Mouse (Mus musculus) heart, postnatal 0 days (tissue): ENCODE measurements around the gene Rdh16f2. TPM values are rescaled to one million over a fixed set of nuclear protein-coding genes. Genes with fewer than 3 reads are reported as not detected.
A peak's percentile ranks its signal among the peaks of the same experiment; 100 is the strongest.
"Not testable (repeated sequence)": the region's sequence is repeated elsewhere in the genome, so short reads cannot be mapped to it uniquely, and the experiment has no call there.

Source experiments
- ATAC-seq: fragments of 200-750 bp; cut with Nextera tagmentation; 2 replicates; pipeline ENCODE4 v1.8.0; 2017; ENCODE audit warnings: low read depth, moderate number of reproducible peaks, moderate library complexity; ENCODE audit not compliant: insufficient read depth
- DNase-seq: peaks from one replicate; pipeline ENCODE4 v3.0.0-alpha.2; 2016; ENCODE audit warnings: low spot score
- H3K27ac ChIP-seq: fragments of 300-500 bp; sonication (generic); 2 replicates; pipeline ENCODE4 v1.5.1; 2014; ENCODE audit warnings: low read depth, mild to moderate bottlenecking
- H3K27me3 ChIP-seq: fragments of 300-500 bp; sonication (generic); 2 replicates; pipeline ENCODE4 v1.6.1; 2014; ENCODE audit warnings: low read length, mixed read lengths; ENCODE audit not compliant: control insufficient read depth, insufficient read depth
- H3K36me3 ChIP-seq: fragments of 300-500 bp; sonication (generic); replicated peaks from 2 replicates; pipeline ENCODE4 v1.6.1; 2014; ENCODE audit warnings: low read length, mixed read lengths; ENCODE audit not compliant: control insufficient read depth, insufficient read depth
- H3K4me1 ChIP-seq: fragments of 300-500 bp; sonication (generic); 2 replicates; pipeline ENCODE4 v1.6.1; 2014; ENCODE audit warnings: antibody characterized with exemption; ENCODE audit not compliant: control insufficient read depth, insufficient read depth
- H3K4me2 ChIP-seq: fragments of 300-500 bp; sonication (generic); 2 replicates; pipeline ENCODE4 v1.6.1; 2014; ENCODE audit warnings: low read depth, mild to moderate bottlenecking, low read length, moderate library complexity
- H3K4me3 ChIP-seq: fragments of 300-500 bp; sonication (generic); 2 replicates; pipeline ENCODE4 v1.5.1; 2014; ENCODE audit warnings: low read depth, low read length
- H3K9ac ChIP-seq: fragments of 300-500 bp; sonication (generic); replicated peaks from 2 replicates; pipeline ENCODE4 v1.6.1; 2014; ENCODE audit warnings: low read depth, low read length, mixed read lengths
- H3K9me3 ChIP-seq: fragments of 300-500 bp; sonication (generic); replicated peaks from 2 replicates; pipeline ENCODE4 v1.6.1; 2016; ENCODE audit warnings: low read length; ENCODE audit not compliant: control insufficient read depth
- CTCF ChIP-seq: IDR thresholded peaks from 2 replicates; pipeline ENCODE4 v1.5.1; 2016; ENCODE audit warnings: antibody characterized with exemption, control low read depth, low read depth
- EP300 ChIP-seq: IDR thresholded peaks from 2 replicates; pipeline ENCODE4 v1.6.1; 2016; ENCODE audit warnings: antibody characterized with exemption, low read depth
- WGBS: fragments of 180-500 bp; shearing (Covaris S2); extraction: QIAGEN DNeasy Blood & Tissue Kit; methylation state at CpG from one replicate; pipeline ENCODE4 v1.1.7; 2014; 5-methylcytosine and 5-hydroxymethylcytosine counted together
- polyA plus RNA-seq: library from polyadenylated mRNA; unstranded; fragments of >200 nt; fragmentation: Nextera tagmentation; extraction: Ambion mirVana; gene quantifications from 2 replicates; pipeline ENCODE4 v1.2.1, GENCODE M21; 2015
- total RNA-seq: library from RNA; depleted of rRNA; stranded (reverse); fragments of >200 nt; gene quantifications from 2 replicates; pipeline ENCODE4 v1.2.3, GENCODE M21; 2014; ENCODE audit warnings: low replicate concordance

Rdh16f2 gene
- total and polyA plus RNA-seq, 2 experiments from 2014 or later, result not detected

- H3K9me3 ChIP-seq, result no peaks in the 10 kb centered on the region
- no peak overlapping the region for H3K9ac ChIP-seq
- DNase-seq, result no peak
- TF ChIP-seq CTCF (no peak), EP300 (no peak)
- H3K4me1 ChIP-seq, result no peaks in the 10 kb centered on the region
- no peak overlapping the region for H3K27ac ChIP-seq
- H3K27me3 ChIP-seq, result no peaks in the 10 kb centered on the region
- WGBS, result 72% methylated on average over 2 of the region's 3 CpGs
- ATAC-seq, result 0 out of 2 replicates have a peak, but pooled peaks have one; percentile 24
- no peak overlapping the region for H3K4me3 ChIP-seq
- no peaks in the 10 kb centered on the region for H3K36me3 ChIP-seq
- H3K4me2 ChIP-seq, result no peak overlapping the region
Observed at GRCm38 (mm10) chr10:127879155-127879688, 12.9 kb downstream of the Rdh16f2 start.

GRCm38 (mm10) chr10:127881041-127881440 is 14.8 kb downstream of the Rdh16f2 start:
- Histone ChIP-seq H3K4me1 (no peaks in the 10 kb centered on the region), H3K4me2 (no peak overlapping the region), H3K9me3 (no peaks in the 10 kb centered on the region), H3K4me3 (no peak overlapping the region), H3K9ac (no peak overlapping the region), H3K27me3 (no peaks in the 10 kb centered on the region), H3K36me3 (no peaks in the 10 kb centered on the region), H3K27ac (no peak overlapping the region)
- WGBS, result 85% methylated on average over 4 of the region's 4 CpGs
- DNase-seq (no peak), ATAC-seq (no peak)
- no peak for TF ChIP-seq EP300
- no peak for TF ChIP-seq CTCF

- ATAC-seq (no peak), DNase-seq (no peak)
- Histone ChIP-seq H3K36me3 (no peaks in the 10 kb centered on the region), H3K27ac (no peak overlapping the region), H3K27me3 (no peaks in the 10 kb centered on the region), H3K4me2 (no peak overlapping the region), H3K4me3 (no peak overlapping the region), H3K4me1 (no peaks in the 10 kb centered on the region), H3K9me3 (no peaks in the 10 kb centered on the region), H3K9ac (no peak overlapping the region)
- TF ChIP-seq CTCF (no peak), EP300 (no peak)
- 69% methylated on average over 1 of the region's 1 CpGs for WGBS
Observed at GRCm38 (mm10) chr10:127886551-127886950, 20.3 kb downstream of the Rdh16f2 start.

- no peak for TF ChIP-seq CTCF
- no peak for TF ChIP-seq EP300
- Histone ChIP-seq H3K36me3 (no peaks in the 10 kb centered on the region), H3K4me3 (no peak overlapping the region), H3K9me3 (no peaks in the 10 kb centered on the region), H3K9ac (no peak overlapping the region), H3K4me1 (no peaks in the 10 kb centered on the region), H3K27ac (no peak overlapping the region), H3K27me3 (no peaks in the 10 kb centered on the region), H3K4me2 (no peak overlapping the region)
- DNase-seq (no peak), ATAC-seq (no peak)
- WGBS, result 75% methylated on average over 4 of the region's 4 CpGs
Observed at GRCm38 (mm10) chr10:127886971-127887370, 20.7 kb downstream of the Rdh16f2 start.

GRCm38 (mm10) chr10:127888605-127889004 is 22.3 kb downstream of the Rdh16f2 start, which contains the start of gene Rdh7:
TSS of gene Rdh7 (minus strand) at chr10:127888817.
- H3K4me3 ChIP-seq, result no peak within 1 kb of the TSS
- no peak within 1 kb of the TSS for H3K9ac ChIP-seq
- no peaks in the 10 kb centered on the region for H3K36me3 ChIP-seq
- H3K4me2 ChIP-seq, result no peak within 1 kb of the TSS
- DNase-seq (no peak), ATAC-seq (no peak)
- no peaks in the 10 kb centered on the region for H3K4me1 ChIP-seq
- no peak within 1 kb of the TSS for H3K27ac ChIP-seq
- no peak for TF ChIP-seq CTCF
- no peak for TF ChIP-seq EP300
- no peaks in the 10 kb centered on the region for H3K27me3 ChIP-seq
- no peaks in the 10 kb centered on the region for H3K9me3 ChIP-seq

GRCm38 (mm10) chr10:127891481-127891880 is 25.2 kb downstream of the Rdh16f2 start:
- 71% methylated on average over 1 of the region's 1 CpGs for WGBS
- Histone ChIP-seq H3K4me3 (no peak overlapping the region), H3K4me2 (no peak overlapping the region), H3K4me1 (no peaks in the 10 kb centered on the region), H3K36me3 (no peaks in the 10 kb centered on the region), H3K27ac (no peak overlapping the region), H3K9me3 (no peaks in the 10 kb centered on the region), H3K27me3 (no peaks in the 10 kb centered on the region), H3K9ac (no peak overlapping the region)
- DNase-seq (no peak), ATAC-seq (no peak)
- TF ChIP-seq CTCF (no peak), EP300 (no peak)

GRCm38 (mm10) chr10:127893163-127894022 is 27.1 kb downstream of the Rdh16f2 start:
- not testable (repeated sequence) for H3K4me3 ChIP-seq, ATAC-seq, H3K9ac ChIP-seq, DNase-seq, H3K36me3 ChIP-seq, H3K9me3 ChIP-seq, H3K27ac ChIP-seq, H3K27me3 ChIP-seq, H3K4me2 ChIP-seq, H3K4me1 ChIP-seq
- 46% methylated on average over 5 of the region's 5 CpGs for WGBS
